Mouse (Mus musculus) cortical plate, adult 2 months (tissue): ENCODE data around the gene Rxfp4.

Experiments
- CTCF ChIP-seq: fragments of 200-500 bp; IDR thresholded peaks from 2 replicates; pipeline ENCODE4 v1.5.1; 2011; ENCODE audit warnings: mild to moderate bottlenecking, control low read depth, low read length; ENCODE audit not compliant: insufficient read depth; ENCODE audit errors: extremely low read depth
- POLR2A ChIP-seq: fragments of 200-500 bp; IDR thresholded peaks from 2 replicates; pipeline ENCODE4 v1.6.1; 2011; ENCODE audit warnings: mild to moderate bottlenecking, low read length, control low read depth; ENCODE audit not compliant: insufficient read depth; ENCODE audit errors: extremely low read depth

GRCm38 (mm10) chr3:88701222-88701621 lies 48.3 kb upstream of the Rxfp4 start:
- no peak for TF ChIP-seq CTCF
- no peak for TF ChIP-seq POLR2A
